Mouse (Mus musculus) stomach, embryonic 14.5 days (tissue): Measurements from ENCODE around the gene Ppp1r9b. TPM values are rescaled to one million over a fixed set of nuclear protein-coding genes. Genes with fewer than 3 reads are reported as not detected.
"Not testable (repeated sequence)": the region's sequence is repeated elsewhere in the genome, so short reads cannot be mapped to it uniquely, and the experiment has no call there.

Experiments
- ATAC-seq: fragments of 200-750 bp; cut with Nextera tagmentation; 2 replicates; pipeline ENCODE4 v1.8.0; 2017; ENCODE audit warnings: low read depth, moderate TSS enrichment; ENCODE audit not compliant: insufficient number of reproducible peaks, insufficient read depth, low FRiP score
- H3K27ac ChIP-seq: fragments of 300-500 bp; sonication (generic); 2 replicates; pipeline ENCODE4 v1.5.1; 2014; ENCODE audit warnings: mild to moderate bottlenecking, low read length, moderate library complexity, mixed read lengths
- H3K27me3 ChIP-seq: fragments of 300-500 bp; sonication (generic); 2 replicates; pipeline ENCODE4 v1.6.1; 2014; ENCODE audit warnings: low read length, control low read depth, mixed read lengths; ENCODE audit not compliant: control insufficient read depth, insufficient read depth
- H3K36me3 ChIP-seq: fragments of 300-500 bp; sonication (generic); 2 replicates; pipeline ENCODE4 v1.6.1; 2014; ENCODE audit warnings: mild to moderate bottlenecking, control low read depth, low read length, moderate library complexity, mixed read lengths; ENCODE audit not compliant: control insufficient read depth, insufficient read depth
- H3K4me1 ChIP-seq: fragments of 300-500 bp; sonication (generic); 2 replicates; pipeline ENCODE4 v1.6.1; 2014; ENCODE audit warnings: low read length, control low read depth, mixed read lengths; ENCODE audit not compliant: control insufficient read depth, insufficient read depth
- H3K4me2 ChIP-seq: fragments of 300-500 bp; sonication (generic); replicated peaks from 2 replicates; pipeline ENCODE4 v1.6.1; 2014; ENCODE audit warnings: low read depth, low read length, control low read depth
- H3K4me3 ChIP-seq: fragments of 300-500 bp; sonication (generic); 2 replicates; pipeline ENCODE4 v1.5.1; 2014; ENCODE audit warnings: low read depth, low read length, control low read depth
- H3K9ac ChIP-seq: fragments of 300-500 bp; sonication (generic); replicated peaks from 2 replicates; pipeline ENCODE4 v1.6.1; 2014; ENCODE audit warnings: low read depth, mild to moderate bottlenecking, control low read depth, low read length, moderate library complexity, mixed read lengths
- H3K9me3 ChIP-seq: fragments of 300-500 bp; sonication (generic); 2 replicates; pipeline ENCODE4 v1.6.1; 2016; ENCODE audit warnings: low read depth, low read length, control low read depth; ENCODE audit not compliant: control insufficient read depth
- WGBS: fragments of 180-500 bp; shearing (Covaris S2); extraction: QIAGEN DNeasy Blood & Tissue Kit; methylation state at CpG from one replicate; pipeline ENCODE4 v1.1.7; 2014; 5-methylcytosine and 5-hydroxymethylcytosine counted together
- polyA plus RNA-seq: library from polyadenylated mRNA; unstranded; fragments of >200 nt; fragmentation: Nextera tagmentation; extraction: Ambion mirVana; gene quantifications from 2 replicates; pipeline ENCODE4 v1.2.1, GENCODE M21; 2014

Ppp1r9b gene
- polyA plus RNA-seq, 1 experiment from 2014 or later = 14.4 TPM

- WGBS = 10% methylated on average over 4 of the region's 4 CpGs
- H3K27ac ChIP-seq, H3K9me3 ChIP-seq, ATAC-seq, H3K27me3 ChIP-seq: not testable (repeated sequence)
- H3K36me3 ChIP-seq = peaks cover 12% of the 10 kb centered on the region; the same call in 1 of the 2 replicates
- H3K4me3 ChIP-seq = peak overlapping the region; percentile 67
- peak overlapping the region; percentile 72 for H3K9ac ChIP-seq
- peaks cover 27% of the 10 kb centered on the region for H3K4me1 ChIP-seq
- H3K4me2 ChIP-seq = peak overlapping the region; percentile 62
Observed at GRCm38 (mm10) chr11:95010841-95011403, 20.1 kb downstream of the Ppp1r9b start.

- peak overlapping the region; percentile 7; the same call in 1 of the 2 replicates for H3K27ac ChIP-seq
- peaks cover 27% of the 10 kb centered on the region for H3K4me1 ChIP-seq
Observed at GRCm38 (mm10) chr11:95011416-95011815, 20.6 kb downstream of the Ppp1r9b start.

GRCm38 (mm10) chr11:95012075-95012474 is 21.2 kb downstream of the Ppp1r9b start:
- ATAC-seq = peak; percentile 50; the same call in 1 of the 2 replicates
- H3K4me3 ChIP-seq = 0 out of 2 replicates have a peak overlapping the region, but pooled peaks have one; percentile 67
- no peak overlapping the region; the same call in 1 of the 2 replicates for H3K27ac ChIP-seq
- H3K9ac ChIP-seq = 0 out of 2 replicates have a peak overlapping the region, but pooled peaks have one; percentile 7
- WGBS = 27% methylated on average over 3 of the region's 3 CpGs
- no peaks in the 10 kb centered on the region for H3K27me3 ChIP-seq
- H3K9me3 ChIP-seq = no peaks in the 10 kb centered on the region
- H3K4me1 ChIP-seq = peaks cover 24% of the 10 kb centered on the region
- peaks cover 15% of the 10 kb centered on the region; the same call in 1 of the 2 replicates for H3K36me3 ChIP-seq
- H3K4me2 ChIP-seq = peak overlapping the region; percentile 62

More at GRCm38 (mm10) chr11:95011416-95011815, 20.6 kb downstream of the Ppp1r9b start:
- H3K4me2 ChIP-seq = peak overlapping the region; percentile 62
- ATAC-seq = no peak
- H3K27me3 ChIP-seq = no peaks in the 10 kb centered on the region
- peak overlapping the region; percentile 67 for H3K4me3 ChIP-seq
- WGBS = 20% methylated on average over 1 of the region's 1 CpGs
- no peak overlapping the region for H3K9ac ChIP-seq
- H3K9me3 ChIP-seq = no peaks in the 10 kb centered on the region
- peaks cover 15% of the 10 kb centered on the region; the same call in 1 of the 2 replicates for H3K36me3 ChIP-seq

GRCm38 (mm10) chr11:95012487-95012886 is 21.7 kb downstream of the Ppp1r9b start:
- 52% methylated on average over 3 of the region's 3 CpGs for WGBS
- peaks cover 19% of the 10 kb centered on the region for H3K4me1 ChIP-seq
- peaks cover 15% of the 10 kb centered on the region; the same call in 1 of the 2 replicates for H3K36me3 ChIP-seq
- ATAC-seq = no peak
- H3K4me3 ChIP-seq = no peak overlapping the region
- H3K9ac ChIP-seq = no peak overlapping the region
- H3K9me3 ChIP-seq = no peaks in the 10 kb centered on the region
- peak overlapping the region; percentile 62; the same call in 1 of the 2 replicates for H3K4me2 ChIP-seq
- H3K27ac ChIP-seq = no peak overlapping the region
- no peaks in the 10 kb centered on the region for H3K27me3 ChIP-seq

- Histone ChIP-seq H3K4me2 (no peak overlapping the region), H3K27ac (no peak overlapping the region), H3K9me3 (no peaks in the 10 kb centered on the region), H3K4me3 (no peak overlapping the region), H3K27me3 (no peaks in the 10 kb centered on the region), H3K4me1 (peaks cover 16% of the 10 kb centered on the region), H3K9ac (no peak overlapping the region), H3K36me3 (peaks cover 27% of the 10 kb centered on the region; the same call in 1 of the 2 replicates)
- ATAC-seq = no peak
- 60% methylated on average over 3 of the region's 3 CpGs for WGBS
Observed at GRCm38 (mm10) chr11:95015484-95015883, 24.6 kb downstream of the Ppp1r9b start.

GRCm38 (mm10) chr11:95022237-95022992 is 31.6 kb downstream of the Ppp1r9b start:
- H3K4me2 ChIP-seq = no peak overlapping the region
- H3K27ac ChIP-seq = no peak overlapping the region
- no peaks in the 10 kb centered on the region for H3K27me3 ChIP-seq
- no peak overlapping the region for H3K9ac ChIP-seq
- H3K36me3 ChIP-seq = peaks cover 50% of the 10 kb centered on the region
- H3K4me1 ChIP-seq = peaks cover 8% of the 10 kb centered on the region
- no peak for ATAC-seq
- no peak overlapping the region for H3K4me3 ChIP-seq
- H3K9me3 ChIP-seq = no peaks in the 10 kb centered on the region
- WGBS = 81% methylated on average over 10 of the region's 10 CpGs

- no peaks in the 10 kb centered on the region for H3K27me3 ChIP-seq
- no peak for ATAC-seq
- no peak overlapping the region for H3K27ac ChIP-seq
- H3K4me1 ChIP-seq = peaks cover 8% of the 10 kb centered on the region
- H3K9ac ChIP-seq = no peak overlapping the region
- 90% methylated on average over 9 of the region's 9 CpGs for WGBS
- no peak overlapping the region for H3K4me2 ChIP-seq
- no peak overlapping the region for H3K4me3 ChIP-seq
- no peaks in the 10 kb centered on the region for H3K9me3 ChIP-seq
- peaks cover 50% of the 10 kb centered on the region for H3K36me3 ChIP-seq
Observed at GRCm38 (mm10) chr11:95023481-95023880, 32.6 kb downstream of the Ppp1r9b start.

GRCm38 (mm10) chr11:95024439-95025184 is 33.8 kb downstream of the Ppp1r9b start:
- Histone ChIP-seq H3K9me3 (no peaks in the 10 kb centered on the region), H3K4me1 (peaks cover 8% of the 10 kb centered on the region), H3K27me3 (no peaks in the 10 kb centered on the region), H3K9ac (no peak overlapping the region), H3K27ac (no peak overlapping the region), H3K4me3 (no peak overlapping the region), H3K4me2 (no peak overlapping the region), H3K36me3 (peaks cover 46% of the 10 kb centered on the region)
- ATAC-seq = no peak
- WGBS = 67% methylated on average over 29 of the region's 29 CpGs
